Mouse (Mus musculus) thymus, adult 2 months (tissue): ENCODE results near the gene Nupr1. TPM values are rescaled to one million over a fixed set of nuclear protein-coding genes. Genes with fewer than 3 reads are reported as not detected.

Experiments
- DNase-seq: peaks from one replicate; pipeline ENCODE4 v3.0.0; 2021
- H3K27ac ChIP-seq: fragments of 200-500 bp; 2 replicates; pipeline ENCODE4 v1.5.1; 2012; ENCODE audit warnings: low read length, control low read depth; ENCODE audit not compliant: control insufficient read depth, insufficient read depth
- H3K27me3 ChIP-seq: fragments of 200-500 bp; 2 replicates; pipeline ENCODE4 v1.6.1; 2012; ENCODE audit warnings: mild to moderate bottlenecking, low read length, moderate library complexity, mixed read lengths; ENCODE audit not compliant: control insufficient read depth, insufficient read depth
- H3K36me3 ChIP-seq: fragments of 200-500 bp; 2 replicates; pipeline ENCODE4 v1.6.1; 2012; ENCODE audit warnings: mild to moderate bottlenecking, low read length, moderate library complexity; ENCODE audit not compliant: control insufficient read depth, insufficient read depth
- H3K4me1 ChIP-seq: fragments of 200-500 bp; replicated peaks from 2 replicates; pipeline ENCODE4 v1.6.1; 2012; ENCODE audit warnings: low read length; ENCODE audit not compliant: control insufficient read depth, insufficient read depth
- H3K4me3 ChIP-seq: fragments of 200-500 bp; 2 replicates; pipeline ENCODE4 v1.5.1; 2012; ENCODE audit warnings: mild to moderate bottlenecking, low read length, control low read depth, moderate library complexity; ENCODE audit not compliant: control insufficient read depth, insufficient read depth
- CTCF ChIP-seq: fragments of 200-500 bp; IDR thresholded peaks from 2 replicates; pipeline ENCODE4 v1.5.1; 2012; ENCODE audit warnings: mild to moderate bottlenecking, control low read depth, low read length, moderate library complexity, borderline replicate concordance; ENCODE audit not compliant: control insufficient read depth, poor library complexity, insufficient read depth; ENCODE audit errors: extremely low read depth
- POLR2A ChIP-seq: fragments of 200-500 bp; IDR thresholded peaks from 2 replicates; pipeline ENCODE4 v1.6.1; 2012; ENCODE audit warnings: mild to moderate bottlenecking, low read length, control low read depth, moderate library complexity; ENCODE audit not compliant: control insufficient read depth, poor library complexity, insufficient read depth; ENCODE audit errors: extremely low read depth
- WGBS: fragments of 180-500 bp; shearing (Covaris S2); methylation state at CpG from one replicate; pipeline ENCODE4 v1.1.7; 2018; 5-methylcytosine and 5-hydroxymethylcytosine counted together
- polyA plus RNA-seq: library from polyadenylated mRNA; depleted of rRNA; stranded (reverse); fragments of >200 nt; gene quantifications from 2 replicates; pipeline ENCODE4 v1.2.3, GENCODE M21; 2012

The Nupr1 gene
- polyA plus RNA-seq, 1 experiment: 7.1 TPM

- DNase-seq: no peak
- Histone ChIP-seq H3K27ac (no peak overlapping the region), H3K4me1 (no peaks in the 10 kb centered on the region; the same call in 1 of the 2 replicates), H3K27me3 (no peaks in the 10 kb centered on the region; the same call in 1 of the 2 replicates), H3K4me3 (no peak overlapping the region), H3K36me3 (no peaks in the 10 kb centered on the region)
- 34% methylated on average over 3 of the region's 3 CpGs for WGBS
- TF ChIP-seq CTCF (no peak), POLR2A (no peak)
Observed at GRCm38 (mm10) chr7:126629915-126630314, 746 bp downstream of the Nupr1 start.

- 88% methylated on average over 6 of the region's 6 CpGs for WGBS
- no peak for DNase-seq
- H3K4me3 ChIP-seq: no peak overlapping the region
- no peaks in the 10 kb centered on the region; the same call in 1 of the 2 replicates for H3K27me3 ChIP-seq
- TF ChIP-seq POLR2A: no peak
- no peak for TF ChIP-seq CTCF
- no peaks in the 10 kb centered on the region; the same call in 1 of the 2 replicates for H3K4me1 ChIP-seq
- no peak overlapping the region for H3K27ac ChIP-seq
- no peaks in the 10 kb centered on the region for H3K36me3 ChIP-seq
Observed at GRCm38 (mm10) chr7:126628111-126628510, 2.5 kb downstream of the Nupr1 start.

- Histone ChIP-seq H3K27me3 (no peaks in the 10 kb centered on the region; the same call in 1 of the 2 replicates), H3K36me3 (no peaks in the 10 kb centered on the region), H3K27ac (no peak overlapping the region), H3K4me1 (no peaks in the 10 kb centered on the region; the same call in 1 of the 2 replicates), H3K4me3 (no peak overlapping the region)
- WGBS: 94% methylated on average over 3 of the region's 3 CpGs
- DNase-seq: no peak
- no peak for TF ChIP-seq CTCF
- TF ChIP-seq POLR2A: no peak
Observed at GRCm38 (mm10) chr7:126625807-126626600, 4.7 kb downstream of the Nupr1 start.

GRCm38 (mm10) chr7:126625369-126625768 lies 5.3 kb downstream of the Nupr1 start:
- H3K27me3 ChIP-seq: no peaks in the 10 kb centered on the region; the same call in 1 of the 2 replicates
- no peak overlapping the region for H3K4me3 ChIP-seq
- no peak for DNase-seq
- H3K4me1 ChIP-seq: no peaks in the 10 kb centered on the region; the same call in 1 of the 2 replicates
- 65% methylated on average over 6 of the region's 6 CpGs for WGBS
- no peak for TF ChIP-seq CTCF
- TF ChIP-seq POLR2A: no peak
- H3K27ac ChIP-seq: no peak overlapping the region
- H3K36me3 ChIP-seq: no peaks in the 10 kb centered on the region

- 93% methylated on average over 16 of the region's 16 CpGs for WGBS
- no peak for DNase-seq
- H3K27ac ChIP-seq: no peak overlapping the region
- TF ChIP-seq CTCF (no peak), POLR2A (no peak)
- H3K4me1 ChIP-seq: no peaks in the 10 kb centered on the region; the same call in 1 of the 2 replicates
- no peaks in the 10 kb centered on the region for H3K36me3 ChIP-seq
- H3K4me3 ChIP-seq: no peak overlapping the region
- no peaks in the 10 kb centered on the region; the same call in 1 of the 2 replicates for H3K27me3 ChIP-seq
Observed at GRCm38 (mm10) chr7:126624774-126625173, 5.9 kb downstream of the Nupr1 start.

- no peak overlapping the region for H3K27ac ChIP-seq
- H3K4me3 ChIP-seq: no peak overlapping the region
- H3K27me3 ChIP-seq: no peaks in the 10 kb centered on the region; the same call in 1 of the 2 replicates
- no peak for DNase-seq
- TF ChIP-seq CTCF (no peak), POLR2A (no peak)
- 76% methylated on average over 1 of the region's 1 CpGs for WGBS
- H3K36me3 ChIP-seq: no peaks in the 10 kb centered on the region
- H3K4me1 ChIP-seq: no peaks in the 10 kb centered on the region; the same call in 1 of the 2 replicates
Observed at GRCm38 (mm10) chr7:126623381-126623780, 7.3 kb downstream of the Nupr1 start.
